Mouse (Mus musculus) small intestine, adult 2 months (tissue): Measurements from ENCODE around the gene Usp7.

Source experiments
- CTCF ChIP-seq: fragments of 200-500 bp; IDR thresholded peaks from 2 replicates; pipeline ENCODE4 v1.5.1; 2012; ENCODE audit warnings: low read depth, mild to moderate bottlenecking, control low read depth, inconsistent platforms, low read length, moderate library complexity, mixed read lengths; ENCODE audit not compliant: insufficient replicate concordance, insufficient read length; ENCODE audit errors: extremely low read depth
- POLR2A ChIP-seq: fragments of 200-500 bp; IDR thresholded peaks from 2 replicates; pipeline ENCODE4 v1.6.1; 2012; ENCODE audit warnings: low read depth, mild to moderate bottlenecking, control low read depth, inconsistent platforms, low read length, moderate library complexity

- TF ChIP-seq POLR2A (no peak), CTCF (no peak)
Observed at GRCm38 (mm10) chr16:8672350-8672687, 119.8 kb downstream of the Usp7 start.
